Mouse (Mus musculus): ENCODE measurements around the gene Spire2.
"Not testable (repeated sequence)": the region's sequence is repeated elsewhere in the genome, so short reads cannot be mapped to it uniquely, and the experiment has no call there.

The Spire2 gene

DNA sequence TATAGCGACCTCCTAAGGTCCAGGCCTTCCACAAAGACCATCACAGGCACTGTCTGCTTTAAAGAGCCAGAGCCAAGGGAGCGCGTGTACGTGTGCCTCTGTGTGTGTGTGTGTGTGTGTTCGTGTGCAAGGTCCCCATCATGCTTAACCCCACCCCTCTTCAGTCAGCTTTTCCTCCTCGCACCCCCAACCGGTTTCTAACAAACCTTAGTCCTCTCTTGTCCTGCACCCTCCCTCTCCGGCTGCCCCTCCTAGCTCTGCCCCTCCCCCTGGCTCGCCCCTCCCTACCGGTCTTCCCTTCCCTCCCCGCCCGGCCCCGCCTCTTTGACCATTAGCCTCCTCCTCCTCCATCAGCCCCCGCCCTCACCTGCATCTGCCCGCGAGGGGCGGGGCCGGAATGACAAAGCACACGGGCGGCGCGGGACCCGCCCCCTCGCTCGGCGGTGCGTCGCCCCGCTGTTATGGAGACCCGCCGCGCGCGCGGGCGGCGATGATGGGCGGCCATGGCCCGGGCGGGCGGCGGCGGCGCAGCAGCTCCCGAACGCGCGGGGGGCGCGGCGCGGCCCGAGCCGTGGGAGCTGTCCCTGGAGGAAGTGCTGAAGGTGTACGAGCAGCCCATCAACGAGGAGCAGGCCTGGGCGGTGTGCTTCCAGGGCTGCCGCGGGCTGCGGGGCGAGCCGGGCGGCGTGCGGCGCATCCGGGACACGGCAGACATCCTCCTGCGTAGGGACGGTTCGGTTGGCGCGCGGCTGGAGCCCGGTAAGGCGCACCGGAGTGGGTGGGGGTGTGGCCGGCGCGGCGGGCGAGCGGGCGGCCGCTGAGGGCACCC lies at the start of gene Spire2:
TSS of gene Spire2 (plus strand) at position 452 of the 829 bp plus-strand sequence.
- peak; percentile 80 for DNase-seq (ENCODE audit: low read depth, low spot score)

DNA sequence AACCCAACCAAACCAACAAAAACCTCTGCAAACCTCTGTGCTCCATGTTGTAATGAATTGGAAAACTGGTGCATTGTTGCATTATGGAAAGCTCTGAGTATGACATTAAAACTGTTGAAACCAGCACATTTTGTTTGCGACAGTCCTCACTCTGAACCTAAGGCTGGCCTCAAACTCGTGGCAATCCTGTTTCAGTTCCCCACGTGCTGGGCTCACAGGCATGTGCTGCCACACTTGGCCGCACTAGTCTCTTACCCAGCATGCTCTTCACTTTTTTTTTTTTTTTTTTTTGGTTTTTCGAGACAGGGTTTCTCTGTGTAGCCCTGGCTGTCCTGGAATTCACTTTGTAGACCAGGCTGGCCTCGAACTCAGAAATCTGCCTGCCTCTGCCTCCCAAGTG lies 49.5 kb upstream of the Spire2 start:
- not testable (repeated sequence) for DNase-seq (ENCODE audit: low read depth, low spot score)

DNA sequence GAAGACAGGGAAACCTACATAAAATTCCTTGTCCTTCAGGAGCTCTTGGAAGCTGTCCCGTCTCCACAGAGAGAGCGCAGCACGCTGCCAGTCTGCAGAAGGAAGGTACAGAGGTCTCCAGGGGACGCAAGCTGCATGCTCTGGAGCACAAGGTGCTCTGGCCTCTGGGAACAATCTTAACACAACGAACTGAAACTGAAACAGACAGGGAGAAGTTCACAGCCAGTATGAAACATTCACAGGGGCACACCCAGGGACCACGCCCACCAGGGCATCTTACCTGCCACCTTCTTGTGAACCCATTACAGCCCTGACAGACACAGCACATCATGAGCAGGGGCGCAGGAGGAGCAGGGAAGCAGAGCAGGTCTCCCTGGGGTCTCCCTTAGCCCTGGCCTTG lies 48.5 kb upstream of the Spire2 start:
- DNase-seq (ENCODE audit: low read depth, low spot score) = no peak

DNA sequence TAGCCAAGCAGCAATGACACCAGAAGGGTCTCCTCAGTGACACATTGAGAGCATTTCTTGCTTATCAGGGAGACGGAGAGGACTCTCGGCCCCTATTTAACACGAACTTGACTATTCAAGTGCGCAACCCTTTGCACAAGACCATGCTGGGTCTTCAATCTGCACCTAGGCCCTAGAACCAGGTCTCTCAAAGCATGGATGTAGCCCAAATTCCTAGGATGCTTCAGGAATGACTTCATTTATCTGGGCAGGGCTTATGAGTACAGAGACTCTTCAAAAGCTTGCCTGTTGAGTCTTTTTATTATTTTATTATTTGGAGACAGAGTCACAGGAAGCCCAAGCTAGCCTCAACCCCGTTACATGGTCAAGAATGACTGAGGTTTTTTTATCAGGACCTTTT lies 48.0 kb upstream of the Spire2 start:
- no peak for DNase-seq (ENCODE audit: low read depth, low spot score)

DNA sequence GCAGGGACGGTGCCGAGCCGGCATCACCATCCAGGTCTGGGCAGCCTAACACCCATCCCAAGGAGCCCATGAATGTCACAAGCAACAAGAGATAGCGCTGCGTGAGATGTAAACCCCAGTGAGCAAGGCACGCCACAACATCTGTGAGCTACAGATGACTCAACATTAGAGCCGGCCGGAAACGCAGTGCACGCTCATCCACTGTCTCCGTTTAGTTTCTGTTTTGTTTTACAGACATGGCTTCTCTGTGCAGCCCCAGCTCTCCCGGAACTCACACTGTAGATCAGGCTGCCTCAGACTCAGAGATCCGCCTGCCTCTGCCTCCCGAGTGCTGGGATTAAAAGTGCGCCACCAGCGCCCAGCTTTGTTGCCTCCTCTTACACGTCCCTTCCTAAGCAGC lies 45.2 kb upstream of the Spire2 start:
- DNase-seq (ENCODE audit: low read depth, low spot score) = no peak

DNA sequence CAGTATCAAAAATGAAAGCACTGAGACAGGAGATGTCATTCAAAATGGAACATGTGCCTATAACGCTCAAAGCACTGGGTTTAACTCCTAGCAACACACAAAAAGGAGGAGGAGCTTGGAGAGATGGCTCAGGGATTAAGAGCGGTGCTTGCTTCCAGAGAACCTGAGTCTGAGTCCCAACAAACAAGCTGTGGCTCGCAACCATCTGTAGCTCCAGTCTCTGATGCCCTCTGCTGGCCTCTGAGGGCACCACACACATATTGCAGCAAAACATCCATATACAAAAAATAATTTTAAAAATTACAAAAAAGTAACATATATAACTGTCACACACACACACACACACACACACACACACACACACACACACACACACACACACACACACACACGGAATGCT lies 42.3 kb upstream of the Spire2 start:
- DNase-seq (ENCODE audit: low read depth, low spot score) = no peak

DNA sequence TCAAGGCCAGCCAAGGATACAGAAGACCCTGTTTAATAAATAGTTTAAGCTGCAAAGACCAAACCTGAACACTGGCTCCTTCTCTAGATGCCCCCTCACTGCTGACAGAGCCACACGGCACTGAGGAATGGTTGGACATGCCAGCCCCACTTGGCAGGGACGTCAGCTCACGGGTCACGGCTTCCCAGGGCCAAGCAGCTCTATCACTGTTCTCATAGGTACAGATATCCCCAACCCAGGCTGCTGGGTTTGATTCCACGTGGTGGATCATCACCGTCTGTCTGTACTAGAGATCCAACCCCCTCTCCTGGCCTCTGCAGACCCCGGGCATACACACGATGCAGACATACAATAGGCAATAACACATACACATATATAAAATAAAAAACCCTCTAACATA lies 41.8 kb upstream of the Spire2 start:
- DNase-seq (ENCODE audit: low read depth, low spot score) = no peak

DNA sequence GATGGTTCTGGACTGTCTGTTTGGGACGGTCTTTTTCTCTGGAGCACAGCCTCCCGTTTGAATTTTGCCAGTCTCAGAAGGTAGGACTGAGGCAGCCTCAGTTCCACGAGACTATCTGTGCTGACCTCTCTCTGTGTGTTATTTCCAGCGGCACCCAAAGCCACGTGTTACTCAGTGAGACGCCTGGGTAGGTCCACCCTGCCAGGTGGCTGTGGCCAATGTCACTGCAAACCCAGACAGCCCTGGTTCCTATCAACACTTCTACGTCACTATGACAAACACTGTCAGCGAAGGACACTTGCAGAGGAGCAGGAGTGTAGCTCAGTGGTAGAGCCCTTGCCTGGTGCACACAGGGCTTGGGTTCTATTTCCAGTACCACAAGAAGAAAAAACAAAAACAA lies 40.8 kb upstream of the Spire2 start:
- no peak for DNase-seq (ENCODE audit: low read depth, low spot score)

DNA sequence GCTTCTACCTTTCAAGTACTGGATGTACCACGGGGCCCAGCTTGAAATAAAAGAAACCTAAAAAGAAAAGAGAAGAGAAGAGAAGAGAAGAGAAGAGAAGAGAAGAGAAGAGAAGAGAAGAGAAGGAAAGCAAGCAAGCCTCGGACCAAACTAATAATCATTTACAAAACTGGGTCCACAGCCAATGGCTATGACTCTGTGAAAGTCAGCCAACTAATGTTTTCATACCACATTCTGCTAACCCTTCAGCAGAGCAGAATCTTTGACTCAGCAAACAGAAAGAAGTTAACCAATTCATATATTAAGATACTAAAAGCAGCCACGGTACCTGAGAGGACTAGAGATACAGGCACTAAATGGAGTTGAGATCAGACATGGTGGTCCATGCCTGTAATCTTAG lies 40.2 kb upstream of the Spire2 start:
- DNase-seq (ENCODE audit: low read depth, low spot score) = no peak

DNA sequence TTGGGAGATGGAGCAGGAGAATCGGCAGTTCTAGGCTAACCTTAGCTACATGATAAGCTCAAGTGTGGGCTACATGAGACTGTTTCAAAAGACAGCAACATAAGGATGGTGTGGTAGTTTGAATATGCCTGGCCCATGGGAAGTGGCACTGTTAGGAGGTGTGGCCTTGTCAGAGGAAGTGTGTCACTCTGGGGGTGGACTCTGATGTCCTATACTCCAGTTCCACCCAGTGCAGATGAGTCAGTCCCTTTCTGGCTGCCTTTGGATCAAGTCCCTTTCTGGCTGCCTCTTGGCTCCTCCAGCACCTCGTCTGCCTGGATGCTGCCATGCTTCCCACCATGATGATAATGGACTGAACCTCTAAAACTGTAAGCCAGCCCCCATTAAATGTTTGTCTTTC lies 39.7 kb upstream of the Spire2 start:
- DNase-seq (ENCODE audit: low read depth, low spot score) = no peak

DNA sequence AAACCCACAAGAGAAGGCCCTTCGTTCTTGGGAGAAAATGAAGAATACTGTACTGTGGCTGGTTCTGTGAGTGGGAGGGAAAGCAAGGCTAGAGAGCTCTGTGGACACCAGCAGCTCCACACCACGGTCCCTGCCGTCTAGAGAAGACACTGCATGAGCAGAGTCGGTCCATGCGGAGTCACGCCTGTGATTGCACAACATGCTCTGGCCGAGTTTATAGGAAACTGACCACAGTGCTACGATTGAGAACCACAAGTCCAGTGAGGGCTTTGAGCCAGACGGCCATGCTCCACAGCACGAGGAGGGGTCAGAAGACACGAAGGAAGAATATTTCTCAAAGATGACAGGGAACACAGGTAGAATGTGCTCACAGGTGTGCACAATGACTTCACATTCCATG lies 34.2 kb upstream of the Spire2 start:
- no peak for DNase-seq (ENCODE audit: low read depth, low spot score)

DNA sequence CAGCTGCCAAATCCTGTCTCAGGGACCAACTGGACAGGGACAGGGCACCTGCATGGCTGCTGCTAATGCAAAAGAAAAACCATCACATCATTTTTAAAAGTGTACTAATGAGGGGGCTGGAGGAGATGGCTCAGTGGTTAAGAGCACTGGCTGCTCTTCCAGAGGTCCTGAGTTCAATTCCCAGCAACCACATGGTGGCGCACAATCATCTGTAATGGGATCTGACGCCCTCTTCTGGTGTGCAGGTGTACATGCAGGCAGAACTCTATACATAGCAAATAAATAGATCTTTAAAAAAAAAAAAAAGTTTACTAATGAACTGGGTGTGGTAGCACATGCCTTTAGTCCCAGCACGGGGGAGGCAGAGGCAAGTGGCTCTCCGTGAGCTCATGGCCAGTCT lies 23.8 kb upstream of the Spire2 start:
- DNase-seq (ENCODE audit: low read depth, low spot score) = no peak

DNA sequence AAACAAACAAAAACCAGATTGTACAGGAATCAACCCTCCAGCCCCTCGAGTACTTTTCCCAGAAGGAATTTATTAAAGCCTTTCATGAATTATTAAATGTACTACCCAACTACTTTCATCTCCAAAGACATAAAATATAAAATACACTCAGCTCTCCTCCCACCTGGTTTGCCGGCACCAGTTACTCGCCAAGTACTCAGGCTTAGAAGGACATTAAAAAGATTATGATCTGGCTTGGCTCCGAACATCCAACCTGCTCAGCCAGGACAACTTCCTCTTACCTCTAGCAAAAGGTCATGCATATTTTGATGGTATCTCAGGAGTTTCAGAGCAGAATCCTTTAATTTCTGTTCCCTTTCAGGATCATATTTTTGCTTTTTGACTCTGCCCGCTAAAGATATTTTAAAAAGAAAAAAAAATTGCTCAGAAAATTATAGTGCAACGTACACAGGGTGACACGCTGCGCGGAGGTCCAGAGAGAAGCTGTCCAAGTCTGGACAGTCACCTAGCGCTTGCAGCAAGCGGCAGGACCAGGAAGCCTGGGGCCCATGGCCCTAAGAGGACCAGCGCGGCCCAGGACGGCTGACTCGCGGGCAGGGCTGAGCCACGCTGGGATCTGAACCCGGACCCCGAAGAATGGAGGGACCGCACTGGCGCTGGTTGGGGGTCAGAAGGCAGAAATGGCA lies 14.6 kb upstream of the Spire2 start:
- DNase-seq (ENCODE audit: low read depth, low spot score) = no peak

DNA sequence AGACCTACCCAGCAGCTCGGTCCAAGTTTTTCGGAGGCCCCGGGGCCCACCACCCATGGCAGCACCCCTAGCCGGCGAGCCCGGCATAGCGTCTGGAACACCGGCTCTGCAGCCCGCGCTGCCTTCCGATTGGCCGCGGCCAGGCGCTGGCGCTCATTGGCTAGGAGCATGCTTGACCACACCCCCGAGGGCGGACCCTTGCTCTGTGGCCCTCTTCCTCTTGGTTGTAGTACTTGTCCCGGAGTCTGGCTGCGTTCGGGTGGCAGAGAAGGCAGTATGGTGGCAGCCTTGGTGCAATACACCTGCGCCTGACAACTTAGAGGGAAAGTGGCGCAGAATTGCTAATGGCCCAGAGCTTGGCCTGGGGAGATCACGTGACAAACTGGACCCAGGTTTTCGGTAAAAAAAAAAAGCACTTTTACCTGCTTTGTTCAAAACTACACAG lies 14.0 kb upstream of the Spire2 start, which contains the start of gene Fanca:
TSS of gene Fanca (minus strand) at position 110 of the 445 bp plus-strand sequence.
- peak; percentile 68 for DNase-seq (ENCODE audit: low read depth, low spot score)

DNA sequence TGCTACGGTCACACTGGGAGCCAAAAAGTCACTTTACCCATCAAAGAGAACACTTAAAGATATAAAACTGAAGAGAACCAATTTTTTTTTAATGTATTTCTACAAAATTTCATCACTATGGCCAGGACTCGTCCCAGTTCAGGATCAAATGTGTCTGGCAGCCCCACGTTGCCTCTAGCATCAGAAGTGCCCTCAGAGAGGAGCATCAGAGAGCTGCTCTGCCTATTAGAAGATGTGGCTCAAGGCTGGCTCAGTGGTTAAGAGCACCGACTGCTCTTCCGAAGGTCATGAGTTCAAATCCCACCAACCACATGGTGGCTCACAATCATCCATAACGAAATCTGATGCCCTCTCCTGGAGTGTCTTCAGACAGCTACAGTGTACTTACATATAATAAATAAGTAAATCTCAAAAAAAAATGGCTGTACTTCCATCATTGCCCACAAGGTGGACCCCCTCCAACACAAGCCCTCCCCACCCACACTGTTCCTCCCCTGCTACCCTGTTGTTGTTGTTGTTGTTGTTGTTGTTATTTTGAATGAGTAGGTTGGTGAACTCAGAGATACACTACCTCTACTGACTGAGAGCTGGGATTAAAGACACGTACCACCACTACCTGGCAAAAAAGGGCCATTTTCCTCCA lies 12.9 kb upstream of the Spire2 start:
- no peak for DNase-seq (ENCODE audit: low read depth, low spot score)

DNA sequence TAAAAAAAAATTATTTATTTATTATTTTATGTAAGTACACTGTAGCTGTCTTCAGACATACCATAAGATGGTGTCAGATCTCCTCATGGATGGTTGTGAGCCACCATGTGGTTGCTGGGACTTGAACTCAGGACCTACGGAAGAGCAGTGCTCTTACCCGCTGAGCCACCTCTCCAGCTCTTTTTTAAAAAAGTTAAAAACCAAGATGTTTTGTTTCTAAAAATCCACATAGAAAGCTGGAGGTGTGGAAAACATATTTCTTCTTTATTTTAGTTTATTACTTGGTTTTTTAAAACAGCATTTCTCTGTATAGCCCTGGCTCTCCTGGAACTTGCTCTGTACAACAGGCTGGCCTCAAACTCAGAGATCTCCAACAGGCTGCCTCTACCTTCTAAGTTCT lies 4.0 kb upstream of the Spire2 start:
- DNase-seq (ENCODE audit: low read depth, low spot score) = no peak

DNA sequence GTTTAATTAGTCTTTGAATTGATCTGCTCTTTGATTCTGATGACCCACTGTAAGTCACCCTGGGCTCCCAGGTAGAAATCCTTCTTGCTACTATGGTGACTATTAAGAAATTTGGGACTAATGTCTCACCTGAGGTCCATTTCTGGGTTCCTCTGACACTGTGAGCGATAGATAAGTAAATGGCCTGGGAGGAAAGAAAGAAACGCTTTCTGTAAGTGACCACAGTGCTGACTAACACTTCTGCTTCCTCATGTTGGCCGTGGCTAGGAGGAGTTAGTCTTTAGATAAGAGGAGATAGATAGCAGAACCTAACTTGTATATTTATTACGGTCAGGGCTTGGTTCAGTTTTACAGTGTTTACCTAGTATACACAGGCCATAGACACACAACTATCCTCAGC lies 3.2 kb upstream of the Spire2 start:
- no peak for DNase-seq (ENCODE audit: low read depth, low spot score)

DNA sequence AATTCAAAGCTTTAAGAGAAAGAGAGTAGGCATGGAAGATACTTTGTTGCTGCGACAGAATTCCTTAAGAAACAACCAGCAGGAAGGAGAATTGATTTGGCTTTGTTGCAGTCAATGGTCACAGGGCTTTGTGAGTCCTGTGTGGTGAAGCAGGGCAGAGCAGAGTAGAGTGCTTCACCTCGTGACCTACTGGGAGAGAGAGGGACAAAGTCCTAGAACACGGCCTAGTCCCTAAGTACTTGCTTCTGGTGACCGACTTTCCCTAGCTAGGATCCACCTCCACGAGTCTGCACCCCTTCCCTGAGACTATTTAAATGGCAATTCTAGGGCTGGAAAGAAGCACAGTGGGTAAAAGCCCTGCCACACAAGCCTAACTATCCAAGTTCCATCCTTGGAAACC lies 2.6 kb upstream of the Spire2 start:
- no peak for DNase-seq (ENCODE audit: low read depth, low spot score)

DNA sequence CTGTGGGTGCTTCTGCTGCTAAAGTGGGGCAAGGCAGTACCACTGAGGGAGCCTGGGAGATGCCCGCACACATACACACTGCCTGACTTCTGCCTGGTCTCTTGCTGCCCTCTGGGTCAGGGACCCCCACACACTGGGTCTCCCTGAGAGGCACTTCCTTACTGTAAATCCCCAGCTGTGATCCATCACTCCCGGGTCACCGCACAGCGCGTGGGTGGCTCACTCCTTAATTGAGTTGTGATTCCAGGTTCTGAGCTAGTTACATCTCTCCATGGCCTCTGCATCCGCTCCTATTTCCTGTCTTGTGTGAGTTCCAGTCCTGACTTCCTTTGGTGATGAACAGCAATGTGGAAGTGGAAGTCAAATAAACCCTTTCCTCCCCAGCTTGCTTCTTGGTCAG lies 1.8 kb upstream of the Spire2 start:
- no peak for DNase-seq (ENCODE audit: low read depth, low spot score)

DNA sequence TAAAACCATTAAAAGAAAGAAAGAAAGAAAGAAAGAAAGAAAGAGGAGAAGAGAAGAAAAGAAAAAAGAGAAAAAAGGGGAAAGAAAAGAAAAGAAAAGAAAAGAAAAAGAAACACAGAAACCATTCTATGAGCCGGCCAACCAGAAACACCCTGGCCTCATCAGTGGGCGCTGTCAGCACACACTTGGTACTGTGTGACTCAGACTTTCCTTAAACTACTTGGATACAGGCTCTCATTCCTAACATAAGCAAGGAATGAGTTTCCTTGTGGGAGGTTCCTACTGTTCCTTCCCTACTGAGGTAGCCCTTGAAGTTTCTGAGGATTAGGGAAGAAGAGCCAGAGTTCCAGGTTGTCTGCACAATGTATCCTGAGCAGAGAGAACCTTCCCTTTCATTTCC lies 1.2 kb upstream of the Spire2 start:
- DNase-seq (ENCODE audit: low read depth, low spot score) = no peak

DNA sequence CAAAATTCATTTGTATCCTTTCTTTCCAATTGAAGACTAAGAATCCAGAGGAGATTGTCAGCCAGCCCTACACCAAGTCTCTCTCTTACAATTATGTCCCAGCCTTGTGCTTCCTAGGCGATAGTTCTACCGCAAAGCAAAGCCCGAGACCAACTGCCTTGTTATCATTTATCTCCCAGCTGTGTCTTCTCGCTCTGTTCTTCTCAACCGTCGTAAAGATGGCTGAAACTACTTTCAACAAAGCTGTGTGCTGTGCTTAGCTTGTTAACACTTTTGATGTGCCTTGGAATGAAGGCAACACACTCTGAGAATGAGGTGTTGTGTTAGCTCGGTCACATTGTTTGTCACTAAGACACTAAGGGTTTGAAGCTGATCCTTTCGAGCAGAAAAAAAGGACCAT lies 703 bp upstream of the Spire2 start:
- no peak for DNase-seq (ENCODE audit: low read depth, low spot score)

DNA sequence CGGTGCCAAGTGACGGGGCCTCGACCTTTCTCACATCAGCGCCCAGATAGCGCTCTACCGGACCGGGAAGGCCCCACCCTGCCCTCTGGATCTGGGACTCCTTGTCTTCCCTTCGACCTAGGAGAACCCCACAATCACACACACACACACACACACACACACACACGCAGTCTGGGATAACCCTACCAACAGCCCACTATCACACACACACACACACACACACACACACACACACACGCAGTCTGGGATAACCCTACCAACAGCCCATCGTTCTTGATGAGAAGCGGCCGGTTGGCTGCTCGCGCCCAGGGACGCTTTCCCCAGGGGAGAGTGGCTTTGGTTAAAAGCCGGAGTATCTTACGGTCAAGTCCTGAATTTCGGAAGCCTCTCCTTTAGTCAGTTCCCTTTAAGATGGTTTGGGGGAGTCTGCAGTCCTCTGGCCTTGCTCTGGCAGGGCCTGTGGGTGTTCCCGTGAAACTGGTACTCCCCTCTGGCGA lies 626 bp downstream of the Spire2 start:
- DNase-seq (ENCODE audit: low read depth, low spot score) = no peak

DNA sequence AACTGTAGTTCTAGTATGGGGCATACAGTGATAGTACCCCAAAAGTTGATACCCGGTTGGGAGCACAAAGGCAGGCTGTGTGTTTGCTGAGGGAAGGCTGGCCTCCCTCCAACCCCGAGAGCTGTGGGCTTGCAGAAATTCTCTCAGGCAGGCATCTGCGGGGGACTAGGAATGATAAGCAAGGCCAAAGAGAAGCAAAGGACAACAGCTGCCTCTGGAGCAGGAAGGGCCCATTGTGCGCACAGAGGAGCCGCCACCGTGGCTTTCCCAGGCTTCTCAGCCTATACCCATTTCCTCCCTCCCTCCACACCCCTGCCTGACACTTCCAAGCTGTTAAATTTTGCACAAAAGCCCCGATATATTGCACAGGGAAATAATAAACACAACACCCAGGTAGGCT lies 1.4 kb downstream of the Spire2 start:
- DNase-seq (ENCODE audit: low read depth, low spot score) = no peak

All from brain, embryonic 18.5 days (tissue).